Mouse (Mus musculus) embryonic facial prominence, embryonic 15.5 days (tissue): ENCODE results near the gene Dbnl. TPM values are rescaled to one million over a fixed set of nuclear protein-coding genes. Genes with fewer than 3 reads are reported as not detected.

Experiments
- ATAC-seq: fragments of 200-750 bp; cut with Nextera tagmentation; 2 replicates; pipeline ENCODE4 v1.8.0; 2017; ENCODE audit warnings: low read depth, moderate TSS enrichment; ENCODE audit not compliant: insufficient number of reproducible peaks, low FRiP score, low TSS enrichment
- H3K27ac ChIP-seq: fragments of 300-500 bp; sonication (generic); replicated peaks from 2 replicates; pipeline ENCODE4 v1.5.1; 2015; ENCODE audit warnings: mild to moderate bottlenecking, inconsistent platforms
- H3K27me3 ChIP-seq: fragments of 300-500 bp; sonication (generic); 2 replicates; pipeline ENCODE4 v1.6.1; 2015; ENCODE audit warnings: inconsistent platforms
- H3K36me3 ChIP-seq: fragments of 300-500 bp; sonication (generic); 2 replicates; pipeline ENCODE4 v1.6.1; 2015; ENCODE audit warnings: mild to moderate bottlenecking, inconsistent platforms
- H3K4me1 ChIP-seq: fragments of 300-500 bp; sonication (generic); 2 replicates; pipeline ENCODE4 v1.6.1; 2015; ENCODE audit warnings: inconsistent platforms
- H3K4me2 ChIP-seq: fragments of 300-500 bp; sonication (generic); replicated peaks from 2 replicates; pipeline ENCODE4 v1.6.1; 2015; ENCODE audit warnings: mild to moderate bottlenecking, inconsistent platforms
- H3K4me3 ChIP-seq: fragments of 300-500 bp; sonication (generic); replicated peaks from 2 replicates; pipeline ENCODE4 v1.5.1; 2015; ENCODE audit warnings: mild to moderate bottlenecking, inconsistent platforms
- H3K9ac ChIP-seq: fragments of 300-500 bp; sonication (generic); 2 replicates; pipeline ENCODE4 v1.6.1; 2015; ENCODE audit warnings: inconsistent platforms
- H3K9me3 ChIP-seq: fragments of 300-500 bp; sonication (generic); replicated peaks from 2 replicates; pipeline ENCODE4 v1.6.1; 2016; ENCODE audit warnings: inconsistent platforms
- WGBS: fragments of 180-500 bp; shearing (Covaris S2); methylation state at CpG from one replicate; pipeline ENCODE4 v1.1.7; 2015; 5-methylcytosine and 5-hydroxymethylcytosine counted together
- polyA plus RNA-seq: library from polyadenylated mRNA; unstranded; fragments of >200 nt; fragmentation: Nextera tagmentation; extraction: Ambion mirVana; gene quantifications from 2 replicates; pipeline ENCODE4 v1.2.1, GENCODE M21; 2015

Gene Dbnl
- polyA plus RNA-seq, 1 experiment from 2014 or later: 128 TPM

GRCm38 (mm10) chr11:5796939-5797338, 8.7 kb downstream of the Dbnl start:
- ATAC-seq: no peak
- no peak overlapping the region for H3K4me2 ChIP-seq
- WGBS: 83% methylated on average over 15 of the region's 15 CpGs
- no peak overlapping the region for H3K9ac ChIP-seq
- H3K36me3 ChIP-seq: peaks cover 89% of the 10 kb centered on the region
- H3K27ac ChIP-seq: no peak overlapping the region
- no peaks in the 10 kb centered on the region for H3K4me1 ChIP-seq
- H3K4me3 ChIP-seq: no peak overlapping the region
- no peaks in the 10 kb centered on the region for H3K9me3 ChIP-seq
- no peaks in the 10 kb centered on the region for H3K27me3 ChIP-seq

- peaks cover 85% of the 10 kb centered on the region for H3K36me3 ChIP-seq
- H3K9ac ChIP-seq: no peak overlapping the region
- no peaks in the 10 kb centered on the region for H3K9me3 ChIP-seq
- 51% methylated on average over 11 of the region's 11 CpGs for WGBS
- H3K4me3 ChIP-seq: no peak overlapping the region
- no peaks in the 10 kb centered on the region for H3K27me3 ChIP-seq
- H3K4me1 ChIP-seq: peaks cover 2% of the 10 kb centered on the region; the same call in 1 of the 2 replicates
- no peak for ATAC-seq
- no peak overlapping the region for H3K27ac ChIP-seq
- no peak overlapping the region for H3K4me2 ChIP-seq
Observed at GRCm38 (mm10) chr11:5797371-5797770, 9.1 kb downstream of the Dbnl start.

GRCm38 (mm10) chr11:5797928-5798327, 9.6 kb downstream of the Dbnl start:
- Histone ChIP-seq H3K27ac (no peak overlapping the region), H3K27me3 (no peaks in the 10 kb centered on the region), H3K4me1 (peaks cover 7% of the 10 kb centered on the region; the same call in 1 of the 2 replicates), H3K4me3 (no peak overlapping the region), H3K36me3 (peaks cover 81% of the 10 kb centered on the region), H3K9me3 (no peaks in the 10 kb centered on the region), H3K9ac (no peak overlapping the region), H3K4me2 (no peak overlapping the region)
- ATAC-seq: no peak
- 77% methylated on average over 5 of the region's 5 CpGs for WGBS

GRCm38 (mm10) chr11:5799621-5800490, 11.6 kb downstream of the Dbnl start:
- no peak for ATAC-seq
- Histone ChIP-seq H3K4me1 (peaks cover 15% of the 10 kb centered on the region), H3K9me3 (no peaks in the 10 kb centered on the region), H3K4me3 (no peak overlapping the region), H3K36me3 (peaks cover 64% of the 10 kb centered on the region), H3K27ac (no peak overlapping the region), H3K4me2 (no peak overlapping the region), H3K9ac (no peak overlapping the region), H3K27me3 (no peaks in the 10 kb centered on the region)
- WGBS: 75% methylated on average over 17 of the region's 17 CpGs

GRCm38 (mm10) chr11:5801511-5801910, 13.2 kb downstream of the Dbnl start:
- no peak overlapping the region for H3K4me3 ChIP-seq
- no peaks in the 10 kb centered on the region for H3K9me3 ChIP-seq
- no peak overlapping the region for H3K9ac ChIP-seq
- H3K4me2 ChIP-seq: no peak overlapping the region
- ATAC-seq: no peak
- no peaks in the 10 kb centered on the region for H3K27me3 ChIP-seq
- peaks cover 48% of the 10 kb centered on the region for H3K36me3 ChIP-seq
- H3K27ac ChIP-seq: 0 out of 2 replicates have a peak overlapping the region, but pooled peaks have one; percentile 28
- WGBS: 95% methylated on average over 16 of the region's 16 CpGs
- H3K4me1 ChIP-seq: peaks cover 15% of the 10 kb centered on the region

GRCm38 (mm10) chr11:5802005-5802404, 13.7 kb downstream of the Dbnl start:
- ATAC-seq: no peak
- Histone ChIP-seq H3K27ac (0 out of 2 replicates have a peak overlapping the region, but pooled peaks have one; percentile 28), H3K4me2 (no peak overlapping the region), H3K4me1 (peaks cover 15% of the 10 kb centered on the region), H3K9ac (no peak overlapping the region), H3K9me3 (no peaks in the 10 kb centered on the region), H3K4me3 (no peak overlapping the region), H3K27me3 (no peaks in the 10 kb centered on the region), H3K36me3 (peaks cover 43% of the 10 kb centered on the region)
- WGBS: 65% methylated on average over 12 of the region's 12 CpGs

- H3K4me1 ChIP-seq: peaks cover 15% of the 10 kb centered on the region
- H3K4me3 ChIP-seq: no peak overlapping the region
- H3K27ac ChIP-seq: peak overlapping the region; percentile 28; the same call in 1 of the 2 replicates
- H3K36me3 ChIP-seq: peaks cover 37% of the 10 kb centered on the region
- no peak for ATAC-seq
- no peak overlapping the region for H3K4me2 ChIP-seq
- 65% methylated on average over 8 of the region's 8 CpGs for WGBS
- H3K9ac ChIP-seq: no peak overlapping the region
- no peaks in the 10 kb centered on the region for H3K27me3 ChIP-seq
- no peaks in the 10 kb centered on the region for H3K9me3 ChIP-seq
Observed at GRCm38 (mm10) chr11:5802457-5803217, 14.3 kb downstream of the Dbnl start.

GRCm38 (mm10) chr11:5803551-5803981, 15.3 kb downstream of the Dbnl start, which contains the start of gene Pgam2:
Gene Pgam2 (minus strand): TSS chr11:5803733.
- ATAC-seq: no peak
- Histone ChIP-seq H3K4me1 (peaks cover 15% of the 10 kb centered on the region), H3K27ac (peak within 1 kb of the TSS; percentile 28; the same call in 1 of the 2 replicates), H3K36me3 (peaks cover 28% of the 10 kb centered on the region), H3K9me3 (no peaks in the 10 kb centered on the region), H3K9ac (no peak within 1 kb of the TSS), H3K4me3 (no peak within 1 kb of the TSS; the same call in 1 of the 2 replicates), H3K4me2 (no peak within 1 kb of the TSS), H3K27me3 (no peaks in the 10 kb centered on the region)
- 39% methylated on average over 8 of the region's 8 CpGs for WGBS

- H3K27ac ChIP-seq: no peak overlapping the region
- H3K4me3 ChIP-seq: no peak overlapping the region
- no peak overlapping the region for H3K4me2 ChIP-seq
- no peaks in the 10 kb centered on the region for H3K27me3 ChIP-seq
- 73% methylated on average over 5 of the region's 5 CpGs for WGBS
- ATAC-seq: no peak
- H3K4me1 ChIP-seq: peaks cover 15% of the 10 kb centered on the region
- no peak overlapping the region for H3K9ac ChIP-seq
- H3K9me3 ChIP-seq: no peaks in the 10 kb centered on the region
- H3K36me3 ChIP-seq: peaks cover 22% of the 10 kb centered on the region
Observed at GRCm38 (mm10) chr11:5804174-5804573, 15.9 kb downstream of the Dbnl start.

GRCm38 (mm10) chr11:5805711-5806110, 17.4 kb downstream of the Dbnl start:
- Histone ChIP-seq H3K27ac (no peak overlapping the region), H3K27me3 (no peaks in the 10 kb centered on the region), H3K9ac (no peak overlapping the region), H3K4me2 (no peak overlapping the region), H3K9me3 (no peaks in the 10 kb centered on the region), H3K36me3 (peaks cover 7% of the 10 kb centered on the region), H3K4me1 (peaks cover 15% of the 10 kb centered on the region), H3K4me3 (no peak overlapping the region)
- ATAC-seq: no peak
- WGBS: 81% methylated on average over 3 of the region's 3 CpGs

GRCm38 (mm10) chr11:5807956-5808355, 19.7 kb downstream of the Dbnl start:
- no peak overlapping the region for H3K27ac ChIP-seq
- peaks cover 8% of the 10 kb centered on the region for H3K4me1 ChIP-seq
- no peak overlapping the region for H3K4me3 ChIP-seq
- H3K4me2 ChIP-seq: no peak overlapping the region
- WGBS: 79% methylated on average over 9 of the region's 9 CpGs
- no peaks in the 10 kb centered on the region for H3K27me3 ChIP-seq
- no peak overlapping the region for H3K9ac ChIP-seq
- H3K9me3 ChIP-seq: no peaks in the 10 kb centered on the region
- ATAC-seq: no peak
- no peaks in the 10 kb centered on the region for H3K36me3 ChIP-seq
